Mouse (Mus musculus) midbrain, embryonic 13.5 days (tissue): ENCODE measurements around the gene Ifnb1. TPM values are rescaled to one million over a fixed set of nuclear protein-coding genes. Genes with fewer than 3 reads are reported as not detected.

Source experiments
- ATAC-seq: fragments of 200-750 bp; cut with Nextera tagmentation; 2 replicates; pipeline ENCODE4 v1.8.0; 2017; ENCODE audit warnings: mild to moderate bottlenecking, moderate TSS enrichment, moderate library complexity
- H3K27ac ChIP-seq: fragments of 300-500 bp; sonication (generic); 2 replicates; pipeline ENCODE4 v1.5.1; 2015; ENCODE audit warnings: inconsistent platforms, mild to moderate bottlenecking, moderate library complexity
- H3K27me3 ChIP-seq: fragments of 300-500 bp; sonication (generic); 2 replicates; pipeline ENCODE4 v1.6.1; 2015; ENCODE audit warnings: mild to moderate bottlenecking, inconsistent platforms
- H3K36me3 ChIP-seq: fragments of 300-500 bp; sonication (generic); 2 replicates; pipeline ENCODE4 v1.6.1; 2015; ENCODE audit warnings: mild to moderate bottlenecking, inconsistent platforms
- H3K4me1 ChIP-seq: fragments of 300-500 bp; sonication (generic); replicated peaks from 2 replicates; pipeline ENCODE4 v1.6.1; 2015; ENCODE audit warnings: inconsistent platforms
- H3K4me2 ChIP-seq: fragments of 300-500 bp; sonication (generic); replicated peaks from 2 replicates; pipeline ENCODE4 v1.6.1; 2015; ENCODE audit warnings: moderate library complexity, mild to moderate bottlenecking, inconsistent platforms
- H3K4me3 ChIP-seq: fragments of 300-500 bp; sonication (generic); replicated peaks from 2 replicates; pipeline ENCODE4 v1.5.1; 2015; ENCODE audit warnings: mild to moderate bottlenecking, inconsistent platforms
- H3K9ac ChIP-seq: fragments of 300-500 bp; sonication (generic); replicated peaks from 2 replicates; pipeline ENCODE4 v1.6.1; 2015; ENCODE audit warnings: mild to moderate bottlenecking, inconsistent platforms
- H3K9me3 ChIP-seq: fragments of 300-500 bp; sonication (generic); 2 replicates; pipeline ENCODE4 v1.6.1; 2016; ENCODE audit warnings: mild to moderate bottlenecking, inconsistent platforms
- WGBS: fragments of 180-500 bp; shearing (Covaris S2); methylation state at CpG from one replicate; pipeline ENCODE4 v1.1.7; 2015; 5-methylcytosine and 5-hydroxymethylcytosine counted together
- polyA plus RNA-seq: library from polyadenylated mRNA; unstranded; fragments of >200 nt; fragmentation: Nextera tagmentation; extraction: Ambion mirVana; gene quantifications from 2 replicates; pipeline ENCODE4 v1.2.1, GENCODE M21; 2015

The Ifnb1 gene
- polyA plus RNA-seq, 1 experiment from 2014 or later: not detected

- Histone ChIP-seq H3K4me1 (no peaks in the 10 kb centered on the region), H3K4me2 (no peak overlapping the region), H3K9ac (no peak overlapping the region), H3K27ac (no peak overlapping the region), H3K4me3 (no peak overlapping the region), H3K36me3 (no peaks in the 10 kb centered on the region), H3K9me3 (no peaks in the 10 kb centered on the region), H3K27me3 (no peaks in the 10 kb centered on the region)
- WGBS: 78% methylated on average over 6 of the region's 6 CpGs
- ATAC-seq: no peak
Observed at GRCm38 (mm10) chr4:88496321-88497018, 26.1 kb downstream of the Ifnb1 start.

- no peaks in the 10 kb centered on the region for H3K36me3 ChIP-seq
- no peak overlapping the region for H3K9ac ChIP-seq
- no peaks in the 10 kb centered on the region for H3K4me1 ChIP-seq
- H3K27ac ChIP-seq: no peak overlapping the region
- H3K9me3 ChIP-seq: no peaks in the 10 kb centered on the region
- no peak for ATAC-seq
- WGBS: 97% methylated on average over 2 of the region's 2 CpGs
- H3K4me2 ChIP-seq: no peak overlapping the region
- H3K4me3 ChIP-seq: no peak overlapping the region
- no peaks in the 10 kb centered on the region for H3K27me3 ChIP-seq
Observed at GRCm38 (mm10) chr4:88489622-88490021, 33.0 kb downstream of the Ifnb1 start.

GRCm38 (mm10) chr4:88488107-88488506 is 34.5 kb downstream of the Ifnb1 start:
- no peaks in the 10 kb centered on the region for H3K27me3 ChIP-seq
- H3K4me2 ChIP-seq: no peak overlapping the region
- no peaks in the 10 kb centered on the region for H3K36me3 ChIP-seq
- no peak overlapping the region for H3K4me3 ChIP-seq
- H3K9ac ChIP-seq: no peak overlapping the region
- H3K4me1 ChIP-seq: no peaks in the 10 kb centered on the region
- no peak for ATAC-seq
- no peak overlapping the region for H3K27ac ChIP-seq
- WGBS: 82% methylated on average over 3 of the region's 3 CpGs
- H3K9me3 ChIP-seq: no peaks in the 10 kb centered on the region

- Histone ChIP-seq H3K27ac (no peak overlapping the region), H3K36me3 (no peaks in the 10 kb centered on the region), H3K4me1 (no peaks in the 10 kb centered on the region), H3K9ac (no peak overlapping the region), H3K27me3 (no peaks in the 10 kb centered on the region), H3K4me2 (no peak overlapping the region), H3K4me3 (no peak overlapping the region), H3K9me3 (no peaks in the 10 kb centered on the region)
- no peak for ATAC-seq
- WGBS: 88% methylated on average over 6 of the region's 6 CpGs
Observed at GRCm38 (mm10) chr4:88480130-88480529, 42.4 kb downstream of the Ifnb1 start.

GRCm38 (mm10) chr4:88478809-88479186 is 43.8 kb downstream of the Ifnb1 start:
- no peak for ATAC-seq
- Histone ChIP-seq H3K27ac (no peak overlapping the region), H3K36me3 (no peaks in the 10 kb centered on the region), H3K27me3 (no peaks in the 10 kb centered on the region), H3K4me1 (no peaks in the 10 kb centered on the region), H3K4me2 (no peak overlapping the region), H3K9ac (no peak overlapping the region), H3K4me3 (no peak overlapping the region), H3K9me3 (no peaks in the 10 kb centered on the region)
- 93% methylated on average over 9 of the region's 9 CpGs for WGBS

- H3K27me3 ChIP-seq: no peaks in the 10 kb centered on the region
- H3K9ac ChIP-seq: no peak overlapping the region
- H3K4me3 ChIP-seq: no peak overlapping the region
- H3K27ac ChIP-seq: no peak overlapping the region
- H3K36me3 ChIP-seq: no peaks in the 10 kb centered on the region
- 0 out of 2 replicates have a peak, but pooled peaks cover 2% of the 10 kb centered on the region for H3K4me1 ChIP-seq
- H3K9me3 ChIP-seq: no peaks in the 10 kb centered on the region
- ATAC-seq: no peak
- no peak overlapping the region for H3K4me2 ChIP-seq
- WGBS: 91% methylated on average over 4 of the region's 4 CpGs
Observed at GRCm38 (mm10) chr4:88478177-88478808, 44.3 kb downstream of the Ifnb1 start.

- H3K4me3 ChIP-seq: no peak overlapping the region
- H3K4me1 ChIP-seq: 0 out of 2 replicates have a peak, but pooled peaks cover 6% of the 10 kb centered on the region
- ATAC-seq: no peak
- no peaks in the 10 kb centered on the region for H3K9me3 ChIP-seq
- no peaks in the 10 kb centered on the region for H3K36me3 ChIP-seq
- no peak overlapping the region for H3K9ac ChIP-seq
- no peak overlapping the region for H3K27ac ChIP-seq
- no peaks in the 10 kb centered on the region for H3K27me3 ChIP-seq
- no peak overlapping the region for H3K4me2 ChIP-seq
- WGBS: 70% methylated on average over 4 of the region's 4 CpGs
Observed at GRCm38 (mm10) chr4:88476511-88477210, 45.9 kb downstream of the Ifnb1 start.

GRCm38 (mm10) chr4:88476084-88476483 is 46.5 kb downstream of the Ifnb1 start:
- Histone ChIP-seq H3K36me3 (no peaks in the 10 kb centered on the region), H3K27ac (no peak overlapping the region), H3K4me3 (no peak overlapping the region), H3K27me3 (no peaks in the 10 kb centered on the region), H3K4me1 (0 out of 2 replicates have a peak, but pooled peaks cover 6% of the 10 kb centered on the region), H3K4me2 (no peak overlapping the region), H3K9ac (no peak overlapping the region), H3K9me3 (no peaks in the 10 kb centered on the region)
- 87% methylated on average over 3 of the region's 3 CpGs for WGBS
- no peak for ATAC-seq

Other genes starting within 250 kb of the Ifnb1 start
- gene Hacd4, start 83.8 kb downstream of the Ifnb1 start, polyA plus RNA-seq: 3.1 and 3.4 TPM in 2 replicates
- not detected in 2 replicates for gene Ifna15, start 35.5 kb upstream of the Ifnb1 start, polyA plus RNA-seq
- gene Ifna14, start 49.0 kb upstream of the Ifnb1 start, polyA plus RNA-seq: not detected in 2 replicates
- not detected in 2 replicates for gene Ifna9, start 69.6 kb upstream of the Ifnb1 start, polyA plus RNA-seq
- not detected in 2 replicates for gene Ifna12, start 80.6 kb upstream of the Ifnb1 start, polyA plus RNA-seq
- gene C87499, start 111.6 kb upstream of the Ifnb1 start, polyA plus RNA-seq: not detected in 2 replicates
- not detected in 2 replicates for gene Ifna13, start 121.7 kb upstream of the Ifnb1 start, polyA plus RNA-seq
- not detected in 2 replicates for gene Ifna16, start 154.2 kb upstream of the Ifnb1 start, polyA plus RNA-seq
- gene Ifna2, start 161.1 kb upstream of the Ifnb1 start, polyA plus RNA-seq: not detected in 2 replicates
- gene Ifnab, start 168.6 kb upstream of the Ifnb1 start, polyA plus RNA-seq: not detected in 2 replicates
- 1.6 and 1.7 TPM in 2 replicates for gene Gm26566, start 199.0 kb upstream of the Ifnb1 start, polyA plus RNA-seq
- gene Klhl9, start 199.7 kb upstream of the Ifnb1 start, polyA plus RNA-seq: 132 and 146 TPM in 2 replicates
- not detected in 2 replicates for gene Gm13271, start 232.1 kb upstream of the Ifnb1 start, polyA plus RNA-seq
- gene Gm13283, start 237.3 kb upstream of the Ifnb1 start, polyA plus RNA-seq: not detected in 2 replicates